Comparison of ENCODE assay signal across 8 mouse cellular contexts in genomic region chr12:82166101-82166571, GRCm38 (mm10). TPM values are rescaled to one million over a fixed set of nuclear protein-coding genes. Genes with fewer than 3 reads are reported as not detected.
DNase-seq lines count a peak whose midpoint lies in the region; TF ChIP-seq lines count a peak whose summit lies in the region.

No protein-coding gene starts in this region.

- no peaks in the 10 kb centered on the region for H3K36me3 ChIP-seq in hindbrain, embryonic 10.5 days

- DNase-seq in 416B (ENCODE audit: low read depth) (peak; percentile 31), ES-CJ7 (ENCODE audit: low read depth, low spot score) (peak; percentile 86)
- DNase-seq in hindbrain, embryonic 10.5 days (ENCODE audit: low spot score): peak; percentile 30
- peak; percentile 37 for DNase-seq in mesoderm, embryonic 11.5 days (ENCODE audit: low read depth, low spot score)
- DNase-seq in cerebellum, adult 9-10 months: no peak
- DNase-seq in gastrocnemius, adult 2 months: no peak
- no peak for DNase-seq in cerebellum, adult 11 months
- no peak for DNase-seq in layer of hippocampus, postnatal 25 days (ENCODE audit: extremely low spot score in 1 of 2, low spot score in 1 of 2)

- intact Hi-C loops in gastrocnemius, adult 2 months (cut with DNase I): no loop called here

- no peaks in the 10 kb centered on the region for H3K27me3 ChIP-seq in hindbrain, embryonic 10.5 days (ENCODE audit: insufficient read depth, poor library complexity, severe bottlenecking)

- WGBS in hindbrain, embryonic 10.5 days: 40% methylated on average over 14 of the region's 14 CpGs

- H3K27ac ChIP-seq in hindbrain, embryonic 10.5 days: peak overlapping the region; percentile 36
- H3K27ac ChIP-seq in gastrocnemius, adult 2 months: no peak overlapping the region

- peaks cover 32% of the 10 kb centered on the region for H3K4me1 ChIP-seq in hindbrain, embryonic 10.5 days (replicated peaks)

- H3K4me3 ChIP-seq in hindbrain, embryonic 10.5 days: peak overlapping the region; percentile 14; the same call in 1 of the 2 replicates
- no peak overlapping the region for H3K4me3 ChIP-seq in gastrocnemius, adult 2 months

- H3K9me3 ChIP-seq in hindbrain, embryonic 10.5 days: no peaks in the 10 kb centered on the region

- TF ChIP-seq CTCF in gastrocnemius, adult 2 months (IDR thresholded peaks at IDR 0.05): no peak

RNA-seq across cellular contexts. Expression of gene Sipa1l1, which starts 3.0 kb away (rescaled TPM):
- polyA plus RNA-seq in hindbrain, embryonic 10.5 days (2016; fragmentation: Nextera tagmentation; extraction: Ambion mirVana): 26.0 and 30.2 TPM in 2 replicates
- 10 to 100 TPM in 1 of 2 experiments, 1 to 10 TPM in 1; 7.4 to 10.6 TPM for total RNA-seq in gastrocnemius, adult 2 months (2021)
- 100 to 1,000 TPM; 185 to 216 TPM for total RNA-seq in layer of hippocampus, postnatal 25 days (2021)

Comparison
In these comparisons a context has a peak if more than half of its experiments do, and no peak if none do; other contexts are left out.
1. DNase-seq: peak in 416B (single experiment), ES-CJ7 (single experiment), hindbrain, embryonic 10.5 days (single experiment) and mesoderm, embryonic 11.5 days (single experiment); none in cerebellum, adult 9-10 months (single experiment), gastrocnemius, adult 2 months (single experiment), cerebellum, adult 11 months (single experiment) and layer of hippocampus, postnatal 25 days (0 of 2).
2. RNA of gene Sipa1l1, which starts 3.0 kb away (total RNA-seq): 185 to 216 TPM in layer of hippocampus, postnatal 25 days; 7.4 to 10.6 TPM in gastrocnemius, adult 2 months; every median in the first group is over 10 times any median in the second.